Mouse (Mus musculus) CD8-positive naive resting alpha-beta T cell, adult 57 days (primary cell): ENCODE data around the gene Foxo1. TPM values are rescaled to one million over a fixed set of nuclear protein-coding genes. Genes with fewer than 3 reads are reported as not detected.

Source experiments
- total RNA-seq: library from RNA; stranded (reverse); gene quantifications from one replicate; pipeline ENCODE4 v1.2.4, GENCODE M21; 2023

The Foxo1 gene
- 126 TPM for total RNA-seq

GRCm38 (mm10) chr3:52267652-52268486, at the start of gene Foxo1:
Foxo1 (plus strand) TSS chr3:52268336.

Other genes starting within 250 kb of the Foxo1 start
- 10.7 TPM for gene Maml3, start 163.3 kb upstream of the Foxo1 start, total RNA-seq